Mouse (Mus musculus): ENCODE data around the gene Sh3kbp1. TPM values are rescaled to one million over a fixed set of nuclear protein-coding genes. Genes with fewer than 3 reads are reported as not detected.
A peak's percentile ranks its signal among the peaks of the same experiment; 100 is the strongest.

Gene Sh3kbp1
- polyA plus RNA-seq, 1 experiment from 2014 or later = 17.9 TPM

- H3K9ac ChIP-seq (replicated peaks; ENCODE audit: low read depth) = no peak overlapping the region
- DNase-seq (ENCODE audit: low spot score) (peak; percentile 50), ATAC-seq (peak; percentile 49; the same call in 1 of the 2 replicates)
- TF ChIP-seq CTCF (IDR thresholded peaks at IDR 0.05) (no peak), EP300 (IDR thresholded peaks at IDR 0.05) (0 out of 2 replicates have a peak, but pooled peaks have one; percentile 17)
- H3K36me3 ChIP-seq (ENCODE audit: insufficient read depth, low read length) = no peaks in the 10 kb centered on the region
- H3K4me2 ChIP-seq (replicated peaks; ENCODE audit: low read depth, low read length) = no peak overlapping the region
- H3K9me3 ChIP-seq (ENCODE audit: low read length) = no peaks in the 10 kb centered on the region
- no peaks in the 10 kb centered on the region for H3K4me1 ChIP-seq (ENCODE audit: insufficient read depth, low read depth, low read length)
- no peaks in the 10 kb centered on the region for H3K27me3 ChIP-seq (replicated peaks; ENCODE audit: insufficient read depth, low read length)
- no peak overlapping the region for H3K27ac ChIP-seq (ENCODE audit: low read length)
- 38% methylated on average over 4 of the region's 4 CpGs for WGBS
- H3K4me3 ChIP-seq (ENCODE audit: low read depth, low read length) = no peak overlapping the region
These were observed 77.4 kb downstream of the Sh3kbp1 start for GRCm38 (mm10) chrX:159704381-159705004.

DNA sequence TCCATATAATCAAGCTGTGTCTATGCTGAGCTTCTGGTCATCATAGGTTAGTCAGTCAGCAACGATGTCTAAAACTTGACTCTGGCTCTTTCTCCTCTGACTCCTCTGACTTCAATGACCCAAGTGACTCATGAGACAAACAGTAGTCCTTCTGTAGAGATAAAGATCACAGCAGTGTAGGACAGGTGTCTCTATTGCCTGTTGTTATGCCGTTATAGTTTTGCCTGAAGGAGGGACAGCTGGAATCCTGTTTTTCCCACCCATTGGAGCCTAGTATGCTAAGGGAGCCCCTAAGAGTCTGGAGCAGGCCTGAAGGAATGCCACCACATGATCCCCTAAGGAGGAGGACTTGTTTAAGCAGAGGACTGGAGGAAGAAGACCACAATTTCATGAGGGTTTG, 78.3 kb downstream of the Sh3kbp1 start:
- ATAC-seq (no peak), DNase-seq (ENCODE audit: low spot score) (no peak)
- Histone ChIP-seq H3K9me3 (ENCODE audit: low read length) (no peaks in the 10 kb centered on the region), H3K4me3 (ENCODE audit: low read depth, low read length) (no peak overlapping the region), H3K4me2 (replicated peaks; ENCODE audit: low read depth, low read length) (no peak overlapping the region), H3K27ac (ENCODE audit: low read length) (no peak overlapping the region), H3K9ac (replicated peaks; ENCODE audit: low read depth) (no peak overlapping the region), H3K36me3 (ENCODE audit: insufficient read depth, low read length) (no peaks in the 10 kb centered on the region), H3K27me3 (replicated peaks; ENCODE audit: insufficient read depth, low read length) (no peaks in the 10 kb centered on the region), H3K4me1 (ENCODE audit: insufficient read depth, low read depth, low read length) (no peaks in the 10 kb centered on the region)
- 56% methylated on average over 2 of the region's 2 CpGs for WGBS
- TF ChIP-seq CTCF (IDR thresholded peaks at IDR 0.05) (no peak), EP300 (IDR thresholded peaks at IDR 0.05) (no peak)

GRCm38 (mm10) chrX:159708076-159708830, 81.2 kb downstream of the Sh3kbp1 start:
- H3K4me2 ChIP-seq (replicated peaks; ENCODE audit: low read depth, low read length) = no peak overlapping the region
- DNase-seq (ENCODE audit: low spot score) = peak; percentile 7
- TF ChIP-seq EP300 (IDR thresholded peaks at IDR 0.05) (no peak), CTCF (IDR thresholded peaks at IDR 0.05) (no peak)
- H3K27ac ChIP-seq (ENCODE audit: low read length) = no peak overlapping the region
- no peaks in the 10 kb centered on the region for H3K9me3 ChIP-seq (ENCODE audit: low read length)
- no peak overlapping the region for H3K9ac ChIP-seq (replicated peaks; ENCODE audit: low read depth)
- no peak for ATAC-seq
- H3K36me3 ChIP-seq (ENCODE audit: insufficient read depth, low read length) = no peaks in the 10 kb centered on the region
- WGBS = 25% methylated on average over 8 of the region's 8 CpGs
- no peaks in the 10 kb centered on the region for H3K27me3 ChIP-seq (replicated peaks; ENCODE audit: insufficient read depth, low read length)
- no peaks in the 10 kb centered on the region for H3K4me1 ChIP-seq (ENCODE audit: insufficient read depth, low read depth, low read length)
- H3K4me3 ChIP-seq (ENCODE audit: low read depth, low read length) = no peak overlapping the region

- no peak overlapping the region for H3K4me2 ChIP-seq (replicated peaks; ENCODE audit: low read depth, low read length)
- WGBS = 90% methylated on average over 6 of the region's 6 CpGs
- TF ChIP-seq CTCF (IDR thresholded peaks at IDR 0.05) = no peak
- no peak for TF ChIP-seq EP300 (IDR thresholded peaks at IDR 0.05)
- H3K9ac ChIP-seq (replicated peaks; ENCODE audit: low read depth) = no peak overlapping the region
- no peaks in the 10 kb centered on the region for H3K27me3 ChIP-seq (replicated peaks; ENCODE audit: insufficient read depth, low read length)
- H3K4me1 ChIP-seq (ENCODE audit: insufficient read depth, low read depth, low read length) = no peaks in the 10 kb centered on the region
- no peak overlapping the region for H3K27ac ChIP-seq (ENCODE audit: low read length)
- H3K9me3 ChIP-seq (ENCODE audit: low read length) = no peaks in the 10 kb centered on the region
- no peak overlapping the region for H3K4me3 ChIP-seq (ENCODE audit: low read depth, low read length)
- DNase-seq (ENCODE audit: low spot score) (no peak), ATAC-seq (no peak)
- H3K36me3 ChIP-seq (ENCODE audit: insufficient read depth, low read length) = no peaks in the 10 kb centered on the region
These were observed 82.2 kb downstream of the Sh3kbp1 start for GRCm38 (mm10) chrX:159709296-159709695.

DNA sequence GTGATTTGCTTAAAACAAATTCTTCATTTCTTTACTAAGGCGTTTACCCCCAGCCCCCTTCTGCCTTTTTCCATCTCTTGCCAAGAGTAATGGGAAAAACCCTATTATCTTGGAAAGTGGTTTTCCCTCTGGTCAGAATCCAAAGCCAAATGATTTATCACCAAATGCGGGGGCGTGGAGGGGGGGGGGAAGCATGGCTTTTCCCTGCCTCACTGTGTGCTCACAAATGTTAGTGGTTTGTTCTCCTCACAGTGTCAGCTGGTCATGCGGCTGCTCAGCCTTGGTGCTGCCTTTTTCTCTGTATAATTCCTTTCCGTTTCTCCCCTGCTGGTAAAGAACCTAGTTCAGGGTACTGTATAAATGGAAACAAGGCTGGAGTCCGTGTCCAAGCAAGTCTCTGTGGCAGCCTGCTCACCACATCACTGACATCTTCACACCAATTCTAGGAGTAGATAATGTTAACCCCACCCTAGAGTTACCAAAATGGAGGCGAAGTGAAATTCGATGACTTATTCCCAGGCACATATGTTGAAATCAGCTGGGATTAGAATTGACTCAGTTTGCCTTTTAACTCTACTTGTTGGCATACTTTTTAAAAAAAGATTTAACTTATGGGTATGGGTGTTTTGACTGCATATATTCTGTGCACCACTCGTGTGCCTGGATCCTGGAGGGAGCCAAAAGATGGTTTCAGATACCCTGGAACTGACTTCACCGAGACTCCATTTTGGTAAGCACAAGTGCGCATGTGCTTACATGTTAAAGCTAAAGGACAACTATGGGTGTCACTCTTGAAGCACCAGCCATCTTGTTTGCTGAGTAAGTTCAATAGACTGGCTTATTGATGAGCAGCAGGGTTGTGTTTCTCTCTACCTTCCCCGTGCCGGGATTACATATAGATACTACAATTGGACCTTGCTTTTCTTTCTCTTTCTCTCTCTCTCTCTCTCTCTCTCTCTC, 84.3 kb downstream of the Sh3kbp1 start:
- DNase-seq (ENCODE audit: low spot score) (no peak), ATAC-seq (no peak)
- Histone ChIP-seq H3K4me1 (ENCODE audit: insufficient read depth, low read depth, low read length) (no peaks in the 10 kb centered on the region), H3K27me3 (replicated peaks; ENCODE audit: insufficient read depth, low read length) (no peaks in the 10 kb centered on the region), H3K36me3 (ENCODE audit: insufficient read depth, low read length) (no peaks in the 10 kb centered on the region), H3K27ac (ENCODE audit: low read length) (no peak overlapping the region), H3K4me3 (ENCODE audit: low read depth, low read length) (no peak overlapping the region), H3K9me3 (ENCODE audit: low read length) (no peaks in the 10 kb centered on the region), H3K9ac (replicated peaks; ENCODE audit: low read depth) (no peak overlapping the region), H3K4me2 (replicated peaks; ENCODE audit: low read depth, low read length) (no peak overlapping the region)
- WGBS = 73% methylated on average over 13 of the region's 13 CpGs
- TF ChIP-seq CTCF (IDR thresholded peaks at IDR 0.05) (no peak), EP300 (IDR thresholded peaks at IDR 0.05) (no peak)

- TF ChIP-seq EP300 (IDR thresholded peaks at IDR 0.05) = no peak
- TF ChIP-seq CTCF (IDR thresholded peaks at IDR 0.05) = no peak
- H3K9ac ChIP-seq (replicated peaks; ENCODE audit: low read depth) = no peak overlapping the region
- no peak overlapping the region for H3K4me3 ChIP-seq (ENCODE audit: low read depth, low read length)
- H3K27me3 ChIP-seq (replicated peaks; ENCODE audit: insufficient read depth, low read length) = no peaks in the 10 kb centered on the region
- DNase-seq (ENCODE audit: low spot score) (no peak), ATAC-seq (no peak)
- no peak overlapping the region for H3K4me2 ChIP-seq (replicated peaks; ENCODE audit: low read depth, low read length)
- no peaks in the 10 kb centered on the region for H3K4me1 ChIP-seq (ENCODE audit: insufficient read depth, low read depth, low read length)
- H3K27ac ChIP-seq (ENCODE audit: low read length) = no peak overlapping the region
- H3K36me3 ChIP-seq (ENCODE audit: insufficient read depth, low read length) = no peaks in the 10 kb centered on the region
- H3K9me3 ChIP-seq (ENCODE audit: low read length) = no peaks in the 10 kb centered on the region
- WGBS = 81% methylated on average over 2 of the region's 2 CpGs
These were observed 86.1 kb downstream of the Sh3kbp1 start for GRCm38 (mm10) chrX:159713191-159713590.
